Mouse (Mus musculus): ENCODE results near the gene Jmjd8. TPM values are rescaled to one million over a fixed set of nuclear protein-coding genes. Genes with fewer than 3 reads are reported as not detected.

The Jmjd8 gene
- polyA plus RNA-seq, 1 experiment from 2014 or later, result 46.3 TPM

GRCm38 (mm10) chr17:25828223-25828594 is 458 bp upstream of the Jmjd8 start:
- 86% methylated on average over 8 of the region's 8 CpGs for WGBS
- H3K27ac ChIP-seq (ENCODE audit: low read depth, low read length), result no peak overlapping the region; the same call in 1 of the 2 replicates

GRCm38 (mm10) chr17:25829558-25830017 is 921 bp downstream of the Jmjd8 start:
- Histone ChIP-seq H3K4me3 (ENCODE audit: low read depth, low read length) (peak overlapping the region; percentile 65), H3K9ac (ENCODE audit: low read depth, low read length) (peak overlapping the region; percentile 88), H3K27me3 (ENCODE audit: control insufficient read depth, insufficient read depth, low read length) (no peaks in the 10 kb centered on the region), H3K36me3 (ENCODE audit: control insufficient read depth, insufficient read depth, low read length) (peaks cover 4% of the 10 kb centered on the region; the same call in 1 of the 2 replicates), H3K9me3 (ENCODE audit: control insufficient read depth, low read length) (no peaks in the 10 kb centered on the region), H3K27ac (ENCODE audit: low read depth, low read length) (peak overlapping the region; percentile 76), H3K4me2 (replicated peaks; ENCODE audit: low read depth, low read length) (peak overlapping the region; percentile 78), H3K4me1 (replicated peaks; ENCODE audit: control insufficient read depth, insufficient read depth, low read length) (peaks cover 29% of the 10 kb centered on the region)
- 45% methylated on average over 8 of the region's 8 CpGs for WGBS
- no peak for ATAC-seq (ENCODE audit: low FRiP score)
- DNase-seq (ENCODE audit: low spot score), result no peak

More at GRCm38 (mm10) chr17:25828223-25828594, 458 bp upstream of the Jmjd8 start:
- H3K9me3 ChIP-seq (ENCODE audit: control insufficient read depth, low read length), result no peaks in the 10 kb centered on the region
- H3K4me2 ChIP-seq (replicated peaks; ENCODE audit: low read depth, low read length), result peak overlapping the region; percentile 78
- no peak for DNase-seq (ENCODE audit: low spot score)
- peak overlapping the region; percentile 65 for H3K4me3 ChIP-seq (ENCODE audit: low read depth, low read length)
- no peaks in the 10 kb centered on the region for H3K27me3 ChIP-seq (ENCODE audit: control insufficient read depth, insufficient read depth, low read length)
- peaks cover 30% of the 10 kb centered on the region for H3K4me1 ChIP-seq (replicated peaks; ENCODE audit: control insufficient read depth, insufficient read depth, low read length)
- H3K36me3 ChIP-seq (ENCODE audit: control insufficient read depth, insufficient read depth, low read length), result peaks cover 4% of the 10 kb centered on the region; the same call in 1 of the 2 replicates
- H3K9ac ChIP-seq (ENCODE audit: low read depth, low read length), result no peak overlapping the region
- no peak for ATAC-seq (ENCODE audit: low FRiP score)

GRCm38 (mm10) chr17:25830200-25830753 is 1.6 kb downstream of the Jmjd8 start:
- Histone ChIP-seq H3K27ac (ENCODE audit: low read depth, low read length) (no peak overlapping the region), H3K4me1 (replicated peaks; ENCODE audit: control insufficient read depth, insufficient read depth, low read length) (peaks cover 30% of the 10 kb centered on the region), H3K27me3 (ENCODE audit: control insufficient read depth, insufficient read depth, low read length) (no peaks in the 10 kb centered on the region), H3K4me3 (ENCODE audit: low read depth, low read length) (peak overlapping the region; percentile 65; the same call in 1 of the 2 replicates), H3K9me3 (ENCODE audit: control insufficient read depth, low read length) (no peaks in the 10 kb centered on the region), H3K4me2 (replicated peaks; ENCODE audit: low read depth, low read length) (peak overlapping the region; percentile 78), H3K9ac (ENCODE audit: low read depth, low read length) (0 out of 2 replicates have a peak overlapping the region, but pooled peaks have one; percentile 23), H3K36me3 (ENCODE audit: control insufficient read depth, insufficient read depth, low read length) (peaks cover 8% of the 10 kb centered on the region; the same call in 1 of the 2 replicates)
- 86% methylated on average over 4 of the region's 4 CpGs for WGBS
- ATAC-seq (ENCODE audit: low FRiP score) (no peak), DNase-seq (ENCODE audit: low spot score) (no peak)

- Histone ChIP-seq H3K4me1 (replicated peaks; ENCODE audit: control insufficient read depth, insufficient read depth, low read length) (peaks cover 32% of the 10 kb centered on the region), H3K9ac (ENCODE audit: low read depth, low read length) (0 out of 2 replicates have a peak overlapping the region, but pooled peaks have one; percentile 23), H3K4me2 (replicated peaks; ENCODE audit: low read depth, low read length) (0 out of 2 replicates have a peak overlapping the region, but pooled peaks have one; percentile 91), H3K36me3 (ENCODE audit: control insufficient read depth, insufficient read depth, low read length) (peaks cover 8% of the 10 kb centered on the region; the same call in 1 of the 2 replicates), H3K27ac (ENCODE audit: low read depth, low read length) (no peak overlapping the region), H3K4me3 (ENCODE audit: low read depth, low read length) (0 out of 2 replicates have a peak overlapping the region, but pooled peaks have one; percentile 6), H3K27me3 (ENCODE audit: control insufficient read depth, insufficient read depth, low read length) (no peaks in the 10 kb centered on the region), H3K9me3 (ENCODE audit: control insufficient read depth, low read length) (no peaks in the 10 kb centered on the region)
- 89% methylated on average over 14 of the region's 14 CpGs for WGBS
- no peak for ATAC-seq (ENCODE audit: low FRiP score)
- DNase-seq (ENCODE audit: low spot score), result no peak
Measured at GRCm38 (mm10) chr17:25830806-25831431, 2.3 kb downstream of the Jmjd8 start.

GRCm38 (mm10) chr17:25831451-25832281 is 3.0 kb downstream of the Jmjd8 start:
- Histone ChIP-seq H3K4me3 (ENCODE audit: low read depth, low read length) (peak overlapping the region; percentile 83), H3K27ac (ENCODE audit: low read depth, low read length) (no peak overlapping the region; the same call in 1 of the 2 replicates), H3K9me3 (ENCODE audit: control insufficient read depth, low read length) (no peaks in the 10 kb centered on the region), H3K27me3 (ENCODE audit: control insufficient read depth, insufficient read depth, low read length) (no peaks in the 10 kb centered on the region), H3K4me1 (replicated peaks; ENCODE audit: control insufficient read depth, insufficient read depth, low read length) (peaks cover 38% of the 10 kb centered on the region), H3K36me3 (ENCODE audit: control insufficient read depth, insufficient read depth, low read length) (peaks cover 8% of the 10 kb centered on the region; the same call in 1 of the 2 replicates), H3K4me2 (replicated peaks; ENCODE audit: low read depth, low read length) (peak overlapping the region; percentile 91), H3K9ac (ENCODE audit: low read depth, low read length) (peak overlapping the region; percentile 79)
- WGBS, result 64% methylated on average over 21 of the region's 21 CpGs
- DNase-seq (ENCODE audit: low spot score) (peak; percentile 19), ATAC-seq (ENCODE audit: low FRiP score) (no peak)

GRCm38 (mm10) chr17:25832436-25833290 is 4.0 kb downstream of the Jmjd8 start:
- ATAC-seq (ENCODE audit: low FRiP score) (peak; percentile 90), DNase-seq (ENCODE audit: low spot score) (peak; percentile 99)
- H3K27me3 ChIP-seq (ENCODE audit: control insufficient read depth, insufficient read depth, low read length), result no peaks in the 10 kb centered on the region
- peak overlapping the region; percentile 83 for H3K4me3 ChIP-seq (ENCODE audit: low read depth, low read length)
- no peaks in the 10 kb centered on the region for H3K9me3 ChIP-seq (ENCODE audit: control insufficient read depth, low read length)
- peak overlapping the region; percentile 94 for H3K27ac ChIP-seq (ENCODE audit: low read depth, low read length)
- peaks cover 8% of the 10 kb centered on the region; the same call in 1 of the 2 replicates for H3K36me3 ChIP-seq (ENCODE audit: control insufficient read depth, insufficient read depth, low read length)
- peak overlapping the region; percentile 79 for H3K9ac ChIP-seq (ENCODE audit: low read depth, low read length)
- WGBS, result 0% methylated on average over 71 of the region's 77 CpGs
- peak overlapping the region; percentile 91 for H3K4me2 ChIP-seq (replicated peaks; ENCODE audit: low read depth, low read length)
- peaks cover 45% of the 10 kb centered on the region for H3K4me1 ChIP-seq (replicated peaks; ENCODE audit: control insufficient read depth, insufficient read depth, low read length)

GRCm38 (mm10) chr17:25833291-25833663 is 4.6 kb downstream of the Jmjd8 start, which contains the start of gene Stub1:
Gene Stub1, minus strand, starts transcription at chr17:25833404.
- H3K27me3 ChIP-seq (ENCODE audit: control insufficient read depth, insufficient read depth, low read length), result no peaks in the 10 kb centered on the region
- no peaks in the 10 kb centered on the region for H3K9me3 ChIP-seq (ENCODE audit: control insufficient read depth, low read length)
- H3K4me1 ChIP-seq (replicated peaks; ENCODE audit: control insufficient read depth, insufficient read depth, low read length), result peaks cover 46% of the 10 kb centered on the region
- under 1% methylated on average over 24 of the region's 24 CpGs for WGBS
- peak within 1 kb of the TSS; percentile 91 for H3K4me2 ChIP-seq (replicated peaks; ENCODE audit: low read depth, low read length)
- peak within 1 kb of the TSS; percentile 79 for H3K9ac ChIP-seq (ENCODE audit: low read depth, low read length)
- DNase-seq (ENCODE audit: low spot score), result peak; percentile 87
- peaks cover 8% of the 10 kb centered on the region; the same call in 1 of the 2 replicates for H3K36me3 ChIP-seq (ENCODE audit: control insufficient read depth, insufficient read depth, low read length)
- peak within 1 kb of the TSS; percentile 94 for H3K27ac ChIP-seq (ENCODE audit: low read depth, low read length)
- peak; percentile 75 for ATAC-seq (ENCODE audit: low FRiP score)
- H3K4me3 ChIP-seq (ENCODE audit: low read depth, low read length), result peak within 1 kb of the TSS; percentile 83
